Mouse (Mus musculus) hindbrain, embryonic 15.5 days (tissue): ENCODE measurements around the gene Plxna2. TPM values are rescaled to one million over a fixed set of nuclear protein-coding genes. Genes with fewer than 3 reads are reported as not detected.

Experiments
- ATAC-seq: fragments of 200-750 bp; cut with Nextera tagmentation; 2 replicates; pipeline ENCODE4 v1.8.0; 2017; ENCODE audit warnings: low read depth, moderate number of reproducible peaks, moderate TSS enrichment; ENCODE audit not compliant: low FRiP score
- H3K27ac ChIP-seq: fragments of 300-500 bp; sonication (generic); replicated peaks from 2 replicates; pipeline ENCODE4 v1.5.1; 2015; ENCODE audit warnings: mild to moderate bottlenecking, inconsistent platforms
- H3K27me3 ChIP-seq: fragments of 300-500 bp; sonication (generic); 2 replicates; pipeline ENCODE4 v1.6.1; 2015; ENCODE audit warnings: control low read depth, inconsistent platforms
- H3K36me3 ChIP-seq: fragments of 300-500 bp; sonication (generic); 2 replicates; pipeline ENCODE4 v1.6.1; 2015; ENCODE audit warnings: control low read depth, inconsistent platforms
- H3K4me1 ChIP-seq: fragments of 300-500 bp; sonication (generic); replicated peaks from 2 replicates; pipeline ENCODE4 v1.6.1; 2015; ENCODE audit warnings: control low read depth, inconsistent platforms
- H3K4me2 ChIP-seq: fragments of 300-500 bp; sonication (generic); 2 replicates; pipeline ENCODE4 v1.6.1; 2015; ENCODE audit warnings: moderate library complexity, mild to moderate bottlenecking, inconsistent platforms
- H3K4me3 ChIP-seq: fragments of 300-500 bp; sonication (generic); 2 replicates; pipeline ENCODE4 v1.5.1; 2015; ENCODE audit warnings: mild to moderate bottlenecking, inconsistent platforms
- H3K9ac ChIP-seq: fragments of 300-500 bp; sonication (generic); 2 replicates; pipeline ENCODE4 v1.6.1; 2015; ENCODE audit warnings: inconsistent platforms
- H3K9me3 ChIP-seq: fragments of 300-500 bp; sonication (generic); 2 replicates; pipeline ENCODE4 v1.6.1; 2016; ENCODE audit warnings: control low read depth, inconsistent platforms
- WGBS: fragments of 180-500 bp; shearing (Covaris S2); methylation state at CpG from one replicate; pipeline ENCODE4 v1.1.7; 2015; 5-methylcytosine and 5-hydroxymethylcytosine counted together
- polyA plus RNA-seq: library from polyadenylated mRNA; unstranded; fragments of >200 nt; fragmentation: Nextera tagmentation; extraction: Ambion mirVana; gene quantifications from 2 replicates; pipeline ENCODE4 v1.2.1, GENCODE M21; 2015

The Plxna2 gene
- polyA plus RNA-seq, 1 experiment from 2014 or later = 32.8 TPM

DNA sequence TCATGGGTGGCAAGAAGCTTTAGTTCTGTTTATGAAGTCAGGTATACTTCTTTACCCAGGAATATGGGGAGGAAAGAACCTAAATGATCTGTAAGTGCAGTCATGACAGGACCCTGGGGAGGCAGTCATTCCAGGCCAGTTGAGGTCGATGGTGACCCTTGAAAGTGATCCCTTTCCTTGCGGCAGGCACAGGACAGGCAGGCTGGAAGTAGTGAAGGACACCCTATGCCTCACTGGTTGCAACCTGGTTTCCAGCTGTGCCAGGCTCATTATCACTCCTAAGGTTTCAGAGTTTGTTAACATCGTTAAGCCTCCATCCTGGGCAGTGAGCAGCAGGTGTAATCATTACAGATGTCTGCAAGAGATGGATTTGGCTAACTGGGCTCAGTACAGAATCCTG lies 164.3 kb downstream of the Plxna2 start:
- ATAC-seq = no peak
- H3K27ac ChIP-seq = no peak overlapping the region
- peaks cover 6% of the 10 kb centered on the region; the same call in 1 of the 2 replicates for H3K4me1 ChIP-seq
- WGBS = 51% methylated on average over 3 of the region's 3 CpGs
- H3K4me3 ChIP-seq = no peak overlapping the region
- no peak overlapping the region for H3K4me2 ChIP-seq
- no peaks in the 10 kb centered on the region for H3K9me3 ChIP-seq
- H3K27me3 ChIP-seq = no peaks in the 10 kb centered on the region
- H3K9ac ChIP-seq = no peak overlapping the region
- H3K36me3 ChIP-seq = peaks cover 29% of the 10 kb centered on the region

- Histone ChIP-seq H3K27ac (no peak overlapping the region), H3K4me2 (no peak overlapping the region), H3K9me3 (no peaks in the 10 kb centered on the region), H3K4me1 (no peaks in the 10 kb centered on the region; the same call in 1 of the 2 replicates), H3K36me3 (peaks cover 56% of the 10 kb centered on the region), H3K27me3 (no peaks in the 10 kb centered on the region), H3K4me3 (no peak overlapping the region), H3K9ac (no peak overlapping the region)
- ATAC-seq = no peak
- WGBS = 97% methylated on average over 2 of the region's 2 CpGs
Measured at GRCm38 (mm10) chr1:194787626-194788025, 169.6 kb downstream of the Plxna2 start.

GRCm38 (mm10) chr1:194793226-194793924 lies 175.4 kb downstream of the Plxna2 start:
- peak; percentile 70 for ATAC-seq
- Histone ChIP-seq H3K4me3 (no peak overlapping the region), H3K36me3 (peaks cover 83% of the 10 kb centered on the region), H3K9me3 (no peaks in the 10 kb centered on the region), H3K27me3 (no peaks in the 10 kb centered on the region), H3K4me1 (no peaks in the 10 kb centered on the region; the same call in 1 of the 2 replicates), H3K9ac (no peak overlapping the region), H3K4me2 (no peak overlapping the region), H3K27ac (no peak overlapping the region)
- WGBS = 66% methylated on average over 8 of the region's 8 CpGs

- Histone ChIP-seq H3K36me3 (peaks cover 82% of the 10 kb centered on the region), H3K9ac (no peak overlapping the region), H3K4me1 (no peaks in the 10 kb centered on the region; the same call in 1 of the 2 replicates), H3K9me3 (no peaks in the 10 kb centered on the region), H3K4me3 (no peak overlapping the region), H3K27ac (no peak overlapping the region), H3K4me2 (no peak overlapping the region), H3K27me3 (no peaks in the 10 kb centered on the region)
- no peak for ATAC-seq
- WGBS = 89% methylated on average over 3 of the region's 3 CpGs
Measured at GRCm38 (mm10) chr1:194795316-194795715, 177.3 kb downstream of the Plxna2 start.

DNA sequence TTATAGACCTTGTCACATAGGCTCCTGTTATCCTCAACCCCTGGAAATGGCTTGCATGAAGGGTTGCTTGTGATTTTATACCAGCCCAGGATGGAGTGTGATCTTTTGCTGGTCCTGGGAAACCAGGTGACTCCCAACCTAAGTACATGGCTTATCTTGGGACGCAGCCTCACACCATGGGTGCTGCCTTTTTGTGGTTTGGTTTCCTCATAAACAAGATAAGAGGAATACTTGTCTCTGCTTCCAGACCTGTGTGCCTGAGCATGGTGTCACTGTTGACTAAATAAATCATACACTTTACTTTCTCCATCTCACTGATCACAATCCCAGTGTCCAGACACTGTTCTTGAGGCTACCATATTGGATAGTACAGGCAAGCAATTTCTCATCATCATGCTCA lies 179.8 kb downstream of the Plxna2 start:
- no peak overlapping the region for H3K9ac ChIP-seq
- H3K4me3 ChIP-seq = no peak overlapping the region
- WGBS = 95% methylated on average over 1 of the region's 1 CpGs
- H3K9me3 ChIP-seq = no peaks in the 10 kb centered on the region
- peaks cover 90% of the 10 kb centered on the region for H3K36me3 ChIP-seq
- no peaks in the 10 kb centered on the region for H3K27me3 ChIP-seq
- ATAC-seq = no peak
- H3K4me1 ChIP-seq = no peaks in the 10 kb centered on the region; the same call in 1 of the 2 replicates
- H3K4me2 ChIP-seq = no peak overlapping the region
- no peak overlapping the region for H3K27ac ChIP-seq

- Histone ChIP-seq H3K9ac (no peak overlapping the region), H3K9me3 (no peaks in the 10 kb centered on the region), H3K36me3 (peaks cover 87% of the 10 kb centered on the region), H3K4me1 (no peaks in the 10 kb centered on the region), H3K4me3 (no peak overlapping the region), H3K27me3 (no peaks in the 10 kb centered on the region), H3K4me2 (no peak overlapping the region), H3K27ac (no peak overlapping the region)
- ATAC-seq = no peak
Measured at GRCm38 (mm10) chr1:194798511-194798910, 180.5 kb downstream of the Plxna2 start.

GRCm38 (mm10) chr1:194808261-194808660 lies 190.2 kb downstream of the Plxna2 start:
- Histone ChIP-seq H3K27me3 (no peaks in the 10 kb centered on the region), H3K9me3 (no peaks in the 10 kb centered on the region), H3K4me2 (no peak overlapping the region), H3K9ac (no peak overlapping the region), H3K27ac (no peak overlapping the region), H3K36me3 (peaks cover 77% of the 10 kb centered on the region), H3K4me1 (no peaks in the 10 kb centered on the region), H3K4me3 (no peak overlapping the region)
- ATAC-seq = no peak

GRCm38 (mm10) chr1:194808681-194809080 lies 190.7 kb downstream of the Plxna2 start:
- Histone ChIP-seq H3K9me3 (no peaks in the 10 kb centered on the region), H3K4me2 (no peak overlapping the region), H3K36me3 (peaks cover 80% of the 10 kb centered on the region), H3K4me1 (no peaks in the 10 kb centered on the region), H3K4me3 (no peak overlapping the region), H3K27me3 (no peaks in the 10 kb centered on the region), H3K27ac (no peak overlapping the region), H3K9ac (no peak overlapping the region)
- no peak for ATAC-seq

GRCm38 (mm10) chr1:194809600-194809999 lies 191.6 kb downstream of the Plxna2 start:
- ATAC-seq = no peak
- H3K4me2 ChIP-seq = no peak overlapping the region
- H3K9ac ChIP-seq = no peak overlapping the region
- H3K4me1 ChIP-seq = no peaks in the 10 kb centered on the region
- H3K36me3 ChIP-seq = peaks cover 81% of the 10 kb centered on the region
- no peak overlapping the region for H3K4me3 ChIP-seq
- H3K27me3 ChIP-seq = no peaks in the 10 kb centered on the region
- no peak overlapping the region for H3K27ac ChIP-seq
- H3K9me3 ChIP-seq = no peaks in the 10 kb centered on the region

- H3K4me3 ChIP-seq = no peak overlapping the region
- no peak overlapping the region for H3K4me2 ChIP-seq
- H3K36me3 ChIP-seq = peaks cover 40% of the 10 kb centered on the region
- WGBS = 95% methylated on average over 5 of the region's 5 CpGs
- no peaks in the 10 kb centered on the region for H3K9me3 ChIP-seq
- H3K9ac ChIP-seq = no peak overlapping the region
- H3K27me3 ChIP-seq = no peaks in the 10 kb centered on the region
- H3K27ac ChIP-seq = no peak overlapping the region
- no peak for ATAC-seq
- H3K4me1 ChIP-seq = 0 out of 2 replicates have a peak, but pooled peaks cover 4% of the 10 kb centered on the region
Measured at GRCm38 (mm10) chr1:194814187-194814586, 196.2 kb downstream of the Plxna2 start.

DNA sequence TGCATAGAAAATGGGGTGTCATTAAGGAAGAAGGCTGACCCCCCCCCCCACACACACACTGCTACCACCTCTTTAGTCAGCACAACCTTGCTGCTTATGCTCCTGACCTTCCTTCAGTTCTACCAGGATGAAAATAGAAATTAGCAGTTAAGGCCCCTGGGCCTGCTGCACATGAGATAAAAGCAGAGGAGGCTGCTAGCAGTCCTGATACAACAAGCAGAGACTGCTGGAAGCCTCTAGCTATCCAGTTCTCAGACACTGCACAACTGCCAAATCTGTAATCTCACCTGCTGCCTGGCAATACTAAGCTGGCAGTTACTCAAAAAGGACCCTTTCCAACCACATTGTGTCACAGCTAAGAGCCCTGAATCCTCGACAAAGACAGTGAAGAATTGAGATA lies 197.5 kb downstream of the Plxna2 start:
- Histone ChIP-seq H3K9me3 (no peaks in the 10 kb centered on the region), H3K4me1 (0 out of 2 replicates have a peak, but pooled peaks cover 4% of the 10 kb centered on the region), H3K27ac (no peak overlapping the region), H3K4me3 (no peak overlapping the region), H3K36me3 (peaks cover 30% of the 10 kb centered on the region), H3K4me2 (no peak overlapping the region), H3K9ac (no peak overlapping the region), H3K27me3 (no peaks in the 10 kb centered on the region)
- ATAC-seq = no peak
- 50% methylated on average over 1 of the region's 1 CpGs for WGBS

DNA sequence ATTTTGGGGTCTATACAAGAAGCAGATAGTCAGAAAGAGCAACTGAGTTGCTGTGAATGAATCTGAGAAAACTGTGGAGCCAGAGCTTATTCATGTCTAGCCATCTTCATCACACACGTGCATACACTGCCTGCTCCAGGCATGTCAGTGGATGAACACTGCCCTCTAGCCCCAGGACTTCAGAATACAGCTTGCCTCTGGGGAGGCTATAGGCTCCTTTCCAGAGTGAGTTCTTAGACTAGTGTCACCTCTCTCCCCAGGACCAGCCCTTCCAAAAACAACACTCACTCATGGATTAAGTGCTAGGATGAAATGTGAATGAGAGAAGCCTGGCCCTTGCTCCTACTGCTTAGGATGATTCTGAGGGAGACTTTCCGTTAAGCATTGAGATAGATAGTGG lies 198.9 kb downstream of the Plxna2 start:
- Histone ChIP-seq H3K27ac (no peak overlapping the region), H3K36me3 (peaks cover 19% of the 10 kb centered on the region), H3K4me3 (no peak overlapping the region), H3K9me3 (no peaks in the 10 kb centered on the region), H3K9ac (no peak overlapping the region), H3K4me1 (0 out of 2 replicates have a peak, but pooled peaks cover 4% of the 10 kb centered on the region), H3K4me2 (no peak overlapping the region), H3K27me3 (no peaks in the 10 kb centered on the region)
- 32% methylated on average over 2 of the region's 2 CpGs for WGBS
- peak; percentile 83 for ATAC-seq

- Histone ChIP-seq H3K4me2 (no peak overlapping the region), H3K27me3 (no peaks in the 10 kb centered on the region), H3K9ac (no peak overlapping the region), H3K4me1 (no peaks in the 10 kb centered on the region), H3K36me3 (no peaks in the 10 kb centered on the region), H3K4me3 (no peak overlapping the region), H3K9me3 (no peaks in the 10 kb centered on the region), H3K27ac (no peak overlapping the region)
- WGBS = 87% methylated on average over 4 of the region's 4 CpGs
- no peak for ATAC-seq
Measured at GRCm38 (mm10) chr1:194820953-194821352, 202.9 kb downstream of the Plxna2 start.
